Mouse (Mus musculus) cortical plate, adult 2 months (tissue): Measurements from ENCODE around the gene Vmn1r234.

Source experiments
- CTCF ChIP-seq: fragments of 200-500 bp; IDR thresholded peaks from 2 replicates; pipeline ENCODE4 v1.5.1; 2011; ENCODE audit warnings: mild to moderate bottlenecking, control low read depth, low read length; ENCODE audit not compliant: insufficient read depth; ENCODE audit errors: extremely low read depth
- POLR2A ChIP-seq: fragments of 200-500 bp; IDR thresholded peaks from 2 replicates; pipeline ENCODE4 v1.6.1; 2011; ENCODE audit warnings: mild to moderate bottlenecking, low read length, control low read depth; ENCODE audit not compliant: insufficient read depth; ENCODE audit errors: extremely low read depth

GRCm38 (mm10) chr17:21284395-21284794, 58.5 kb downstream of the Vmn1r234 start:
- no peak for TF ChIP-seq POLR2A
- no peak for TF ChIP-seq CTCF
